Mouse (Mus musculus) MEL (cell line): ENCODE results near the gene Immp2l. TPM values are rescaled to one million over a fixed set of nuclear protein-coding genes. Genes with fewer than 3 reads are reported as not detected.

ENCODE experiments used
- DNase-seq: peaks from one replicate; pipeline ENCODE4 v3.0.0; 2011; ENCODE audit warnings: low read depth, low spot score
- H3K27ac ChIP-seq: 2 replicates; pipeline ENCODE4 v1.5.1; 2012; ENCODE audit warnings: low read depth, mild to moderate bottlenecking, control low read depth, low read length, moderate library complexity; ENCODE audit not compliant: control insufficient read depth
- H3K27me3 ChIP-seq, 2 experiments: fragments of 150-350 bp in 1 of 2; sonication (generic) in 1 of 2; 2 replicates each; pipeline ENCODE4 v1.6.1; 2012; ENCODE audit warnings: low read length in 2 of 2, mild to moderate bottlenecking in 2 of 2, improper control_type of control experiment in 1 of 2, moderate library complexity in 1 of 2; ENCODE audit not compliant: insufficient read depth in 2 of 2, control insufficient read depth in 1 of 2
- H3K36me3 ChIP-seq, 2 experiments: 2 replicates each; pipeline ENCODE4 v1.6.1; 2012 to 2014; ENCODE audit warnings: low read length in 2 of 2, improper control_type of control experiment in 1 of 2, inconsistent platforms in 1 of 2, mild to moderate bottlenecking in 1 of 2; ENCODE audit not compliant: insufficient read depth in 2 of 2, control insufficient read depth in 1 of 2
- H3K4me1 ChIP-seq, 2 experiments: fragments of 150-350 bp in 1 of 2; sonication (generic) in 1 of 2; 2 replicates each; pipeline ENCODE4 v1.6.1; 2012; ENCODE audit warnings: low read length in 2 of 2, improper control_type of control experiment in 1 of 2, mild to moderate bottlenecking in 1 of 2; ENCODE audit not compliant: insufficient read depth in 2 of 2, control insufficient read depth in 1 of 2
- H3K4me3 ChIP-seq, 2 experiments: fragments of 150-350 bp in 1 of 2; sonication (generic) in 1 of 2; 2 replicates each; pipeline ENCODE4 v1.5.1; 2012; ENCODE audit warnings: low read depth in 2 of 2, low read length in 2 of 2, mild to moderate bottlenecking in 2 of 2, moderate library complexity in 2 of 2, control low read depth in 1 of 2, improper control_type of control experiment in 1 of 2; ENCODE audit not compliant: control insufficient read depth in 1 of 2, insufficient read depth in 1 of 2
- H3K79me2 ChIP-seq: 2 replicates; pipeline ENCODE4 v1.6.1; 2012; ENCODE audit warnings: mild to moderate bottlenecking, low read length, moderate library complexity; ENCODE audit not compliant: control insufficient read depth, poor library complexity, insufficient read depth
- H3K9ac ChIP-seq: 2 replicates; pipeline ENCODE4 v1.6.1; 2012; ENCODE audit warnings: low read depth, mild to moderate bottlenecking, control low read depth, low read length, moderate library complexity; ENCODE audit not compliant: control insufficient read depth, poor library complexity, severe bottlenecking
- H3K9me3 ChIP-seq: fragments of 150-350 bp; sonication (generic); replicated peaks from 2 replicates; pipeline ENCODE4 v1.6.1; 2012; ENCODE audit warnings: mild to moderate bottlenecking, low read length, improper control_type of control experiment, moderate library complexity; ENCODE audit not compliant: insufficient read depth
- CHD1 ChIP-seq: IDR thresholded peaks from 2 replicates; pipeline ENCODE4 v1.6.1; 2012; ENCODE audit warnings: low read depth, mild to moderate bottlenecking, inconsistent platforms, low read length, improper control_type of control experiment
- CTCF ChIP-seq, 3 experiments: IDR thresholded peaks in 2 of 3; conservative IDR thresholded peaks in 1 of 3; 2 replicates each; pipeline ENCODE4 v1.5.1; 2011 to 2012; ENCODE audit warnings: low read length in 3 of 3, low read depth in 2 of 3, mild to moderate bottlenecking in 2 of 3, improper control_type of control experiment in 1 of 3, inconsistent platforms in 1 of 3, mixed read lengths in 1 of 3, moderate library complexity in 1 of 3; ENCODE audit not compliant: control insufficient read depth in 1 of 3, insufficient read depth in 1 of 3, poor library complexity in 1 of 3, severe bottlenecking in 1 of 3
- E2F4 ChIP-seq: IDR thresholded peaks from 2 replicates; pipeline ENCODE4 v1.6.1; 2011; ENCODE audit warnings: low read depth, low read length, improper control_type of control experiment, borderline replicate concordance
- EP300 ChIP-seq, 2 experiments: IDR thresholded peaks; 2 replicates each; pipeline ENCODE4 v1.6.1; 2011; ENCODE audit warnings: improper control_type of control experiment in 2 of 2, low read length in 2 of 2, low read depth in 1 of 2, mild to moderate bottlenecking in 1 of 2
- GABPA ChIP-seq: IDR thresholded peaks from 2 replicates; pipeline ENCODE4 v1.6.1; 2012; ENCODE audit warnings: low read depth, mild to moderate bottlenecking, inconsistent platforms, low read length, improper control_type of control experiment, moderate library complexity
- GATA1 ChIP-seq: IDR thresholded peaks from 2 replicates; pipeline ENCODE4 v1.6.1; 2011; ENCODE audit warnings: low read depth, low read length, improper control_type of control experiment
- HCFC1 ChIP-seq: IDR thresholded peaks from 2 replicates; pipeline ENCODE4 v1.6.1; 2012; ENCODE audit warnings: low read depth, mild to moderate bottlenecking, inconsistent platforms, low read length, improper control_type of control experiment, moderate library complexity
- KAT2A ChIP-seq: conservative IDR thresholded peaks from 2 replicates; pipeline ENCODE4 v1.6.1; 2012; ENCODE audit warnings: low read depth, low read length, improper control_type of control experiment, inconsistent platforms
- MAFK ChIP-seq: IDR thresholded peaks from 2 replicates; pipeline ENCODE4 v1.6.1; 2011; ENCODE audit warnings: low read depth, mild to moderate bottlenecking, low read length, improper control_type of control experiment, borderline replicate concordance
- MAZ ChIP-seq: IDR thresholded peaks from 2 replicates; pipeline ENCODE4 v1.6.1; 2012; ENCODE audit warnings: low read depth, mild to moderate bottlenecking, inconsistent platforms, low read length, improper control_type of control experiment
- MEF2A ChIP-seq: IDR thresholded peaks from 2 replicates; pipeline ENCODE4 v1.6.1; 2014; ENCODE audit warnings: low read depth, mild to moderate bottlenecking, inconsistent platforms, low read length, improper control_type of control experiment; ENCODE audit not compliant: poor library complexity, insufficient replicate concordance, severe bottlenecking; ENCODE audit errors: extremely low read depth
- MXI1 ChIP-seq: IDR thresholded peaks from 2 replicates; pipeline ENCODE4 v1.6.1; 2011; ENCODE audit warnings: mild to moderate bottlenecking, low read depth, low read length, improper control_type of control experiment
- MYB ChIP-seq: IDR thresholded peaks from 2 replicates; pipeline ENCODE4 v1.6.1; 2011; ENCODE audit warnings: mild to moderate bottlenecking, low read depth, low read length, improper control_type of control experiment
- NELFE ChIP-seq: IDR thresholded peaks from 2 replicates; pipeline ENCODE4 v1.6.1; 2011; ENCODE audit warnings: low read depth, low read length, improper control_type of control experiment
- POLR2A ChIP-seq, 2 experiments: IDR thresholded peaks; 2 replicates each; pipeline ENCODE4 v1.6.1; 2011 to 2012; ENCODE audit warnings: low read length in 2 of 2, mild to moderate bottlenecking in 2 of 2, control low read depth in 1 of 2, improper control_type of control experiment in 1 of 2, low read depth in 1 of 2, moderate library complexity in 1 of 2; ENCODE audit not compliant: control insufficient read depth in 1 of 2, insufficient read depth in 1 of 2, poor library complexity in 1 of 2
- POLR2AphosphoS2 ChIP-seq: IDR thresholded peaks from 2 replicates; pipeline ENCODE4 v1.6.1; 2011; ENCODE audit warnings: low read length, improper control_type of control experiment
- POLR2AphosphoS5 ChIP-seq: IDR thresholded peaks from 2 replicates; pipeline ENCODE4 v1.6.1; 2012; ENCODE audit warnings: low read depth, borderline replicate concordance, mild to moderate bottlenecking, inconsistent platforms, low read length, moderate library complexity, mixed read lengths
- SIN3A ChIP-seq: IDR thresholded peaks from 2 replicates; pipeline ENCODE4 v1.6.1; 2012; ENCODE audit warnings: low read length, improper control_type of control experiment, inconsistent platforms
- TAL1 ChIP-seq: IDR thresholded peaks from 2 replicates; pipeline ENCODE4 v1.6.1; 2012; ENCODE audit warnings: mild to moderate bottlenecking, inconsistent platforms, low read length, moderate library complexity, mixed read lengths
- TBP ChIP-seq: IDR thresholded peaks from 2 replicates; pipeline ENCODE4 v1.8.0; 2011; ENCODE audit warnings: low read depth, low read length, improper control_type of control experiment
- TCF12 ChIP-seq: IDR thresholded peaks from 2 replicates; pipeline ENCODE4 v1.6.1; 2014; ENCODE audit warnings: low read depth, mild to moderate bottlenecking, inconsistent platforms, low read length, improper control_type of control experiment, moderate library complexity
- UBTF ChIP-seq: IDR thresholded peaks from 2 replicates; pipeline ENCODE4 v1.6.1; 2012; ENCODE audit warnings: low read depth, mild to moderate bottlenecking, inconsistent platforms, low read length, improper control_type of control experiment, moderate library complexity, borderline replicate concordance; ENCODE audit not compliant: insufficient read depth
- USF2 ChIP-seq, 2 experiments: IDR thresholded peaks; 2 replicates each; pipeline ENCODE4 v1.6.1; 2011 to 2012; ENCODE audit warnings: improper control_type of control experiment in 2 of 2, low read length in 2 of 2, borderline replicate concordance in 1 of 2, inconsistent platforms in 1 of 2, low read depth in 1 of 2, mild to moderate bottlenecking in 1 of 2; ENCODE audit not compliant: insufficient read depth in 1 of 2
- ZNF384 ChIP-seq: IDR thresholded peaks from 2 replicates; pipeline ENCODE4 v1.6.1; 2012; ENCODE audit warnings: low read depth, mild to moderate bottlenecking, inconsistent platforms, low read length, improper control_type of control experiment
- polyA plus RNA-seq, 2 experiments: library from polyadenylated mRNA; stranded (reverse) in 1 of 2; unstranded in 1 of 2; fragments of >175 nt in 1 of 2; fragments of >200 nt in 1 of 2; gene quantifications; 2 replicates each; pipeline versions ENCODE4 v1.2.1 to v1.2.4; 2012; ENCODE audit warnings: low replicate concordance in 2 of 2, low read depth in 1 of 2; ENCODE audit not compliant: insufficient read length in 2 of 2, insufficient read depth in 1 of 2, missing spikeins in 1 of 2
- total RNA-seq: library from RNA; depleted of rRNA; stranded (reverse); fragments of 300-350 nt; gene quantifications from 2 replicates; pipeline ENCODE4 v1.2.3, GENCODE M21; 2012

The Immp2l gene
- total and polyA plus RNA-seq, 3 experiments: 4.0 to 5.0 TPM; not detected in 1

DNA sequence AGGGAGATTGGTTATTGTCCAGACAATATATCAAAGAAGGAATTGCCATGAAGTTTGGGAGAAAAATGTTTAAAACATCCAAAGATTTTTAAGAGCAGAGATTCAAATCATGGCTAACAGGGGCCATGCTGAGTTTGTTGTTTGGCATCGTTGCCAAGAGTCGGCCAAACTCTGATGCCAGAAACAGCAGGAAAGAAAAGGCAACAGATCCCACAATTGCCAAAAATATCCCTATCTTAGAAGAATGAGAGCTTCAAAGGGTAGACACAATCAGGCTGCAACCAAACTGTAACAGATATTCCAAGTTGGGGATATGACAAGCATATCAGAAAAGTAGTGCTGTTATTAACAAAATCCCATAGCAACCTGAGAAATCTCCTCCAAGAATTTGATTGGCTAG is 686.7 kb downstream of the Immp2l start:
- Histone ChIP-seq H3K79me2 (no peaks in the 10 kb centered on the region), H3K36me3 (no peaks in the 10 kb centered on the region), H3K27me3 (no peaks in the 10 kb centered on the region), H3K4me3 (no peak overlapping the region), H3K9ac (no peak overlapping the region), H3K27ac (no peak overlapping the region), H3K4me1 (no peaks in the 10 kb centered on the region), H3K9me3 (no peaks in the 10 kb centered on the region)
- no peak for TF ChIP-seq MAZ
- no peak for TF ChIP-seq TCF12
- no peak for TF ChIP-seq MXI1
- TF ChIP-seq NELFE: no peak
- no peak for TF ChIP-seq POLR2AphosphoS5
- TF ChIP-seq KAT2A: no peak
- no peak for TF ChIP-seq MEF2A
- no peak for TF ChIP-seq POLR2A (IDR thresholded peaks at IDR 0.05; ENCODE audit: control insufficient read depth in 1 of 2, insufficient read depth in 1 of 2, low read depth in 1 of 2, low read length in 2 of 2, poor library complexity in 1 of 2)
- no peak for TF ChIP-seq ZNF384
- no peak for TF ChIP-seq HCFC1
- TF ChIP-seq MAFK: no peak
- TF ChIP-seq GABPA: no peak
- no peak for DNase-seq

DNA sequence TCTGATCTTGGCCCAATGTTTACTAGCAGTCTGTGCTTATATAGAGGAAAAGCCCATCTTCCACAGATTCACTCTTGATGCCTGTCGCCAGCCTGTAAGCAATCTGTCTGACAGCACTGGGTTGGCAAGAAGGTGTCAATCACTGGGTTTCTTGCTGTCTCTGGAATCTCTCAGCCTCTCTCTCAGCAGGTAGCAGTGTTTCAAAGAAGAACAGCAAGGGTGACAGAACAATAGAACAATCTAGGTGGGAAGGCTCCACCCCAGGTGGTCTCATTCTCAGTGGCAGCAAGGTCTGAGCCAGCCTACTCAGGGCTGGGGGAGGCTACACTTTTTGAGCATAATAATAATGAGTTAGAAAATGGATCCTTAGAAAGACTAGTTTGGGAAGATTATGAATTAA is 693.1 kb downstream of the Immp2l start:
- H3K27me3 ChIP-seq: no peaks in the 10 kb centered on the region
- H3K9me3 ChIP-seq: no peaks in the 10 kb centered on the region
- no peaks in the 10 kb centered on the region for H3K4me1 ChIP-seq
- H3K27ac ChIP-seq: no peak overlapping the region
- no peak overlapping the region for H3K9ac ChIP-seq
- no peaks in the 10 kb centered on the region for H3K36me3 ChIP-seq
- no peaks in the 10 kb centered on the region for H3K79me2 ChIP-seq
- no peak for TF ChIP-seq MXI1
- TF ChIP-seq SIN3A: no peak
- TF ChIP-seq POLR2AphosphoS5: no peak
- no peak for TF ChIP-seq GATA1
- no peak for TF ChIP-seq E2F4
- TF ChIP-seq POLR2AphosphoS2: no peak
- TF ChIP-seq CTCF (IDR thresholded peaks at IDR 0.05 in 2 of 3, conservative IDR thresholded peaks at IDR 0.05 in 1 of 3; ENCODE audit: control insufficient read depth in 1 of 3, insufficient read depth in 1 of 3, low read depth in 2 of 3, low read length in 3 of 3, poor library complexity in 1 of 3, severe bottlenecking in 1 of 3): no peak
- no peak for TF ChIP-seq ZNF384
- no peak for TF ChIP-seq TBP
- TF ChIP-seq UBTF: no peak
- no peak for TF ChIP-seq USF2 (IDR thresholded peaks at IDR 0.05; ENCODE audit: borderline replicate concordance in 1 of 2, insufficient read depth in 1 of 2, low read depth in 1 of 2, low read length in 2 of 2)
- no peak for TF ChIP-seq CHD1
- no peak for TF ChIP-seq EP300 (IDR thresholded peaks at IDR 0.05; ENCODE audit: low read depth in 1 of 2, low read length in 2 of 2)
- no peak for TF ChIP-seq MYB
- no peak for TF ChIP-seq GABPA
- TF ChIP-seq TAL1: no peak
- TF ChIP-seq, all 39 proteins: peak for 0
- no peak for DNase-seq
- no peak overlapping the region for H3K4me3 ChIP-seq
